Mouse (Mus musculus) ES-Bruce4 (cell line): ENCODE data around the gene Gfra1.

ENCODE experiments used
- CTCF ChIP-seq: IDR thresholded peaks from one replicate; pipeline ENCODE4 v1.8.1; 2011; ENCODE audit warnings: low read depth, low read length
- EP300 ChIP-seq: IDR thresholded peaks from 2 replicates; pipeline ENCODE4 v1.6.1; 2011; ENCODE audit warnings: low read depth, low read length; ENCODE audit not compliant: insufficient read depth

DNA sequence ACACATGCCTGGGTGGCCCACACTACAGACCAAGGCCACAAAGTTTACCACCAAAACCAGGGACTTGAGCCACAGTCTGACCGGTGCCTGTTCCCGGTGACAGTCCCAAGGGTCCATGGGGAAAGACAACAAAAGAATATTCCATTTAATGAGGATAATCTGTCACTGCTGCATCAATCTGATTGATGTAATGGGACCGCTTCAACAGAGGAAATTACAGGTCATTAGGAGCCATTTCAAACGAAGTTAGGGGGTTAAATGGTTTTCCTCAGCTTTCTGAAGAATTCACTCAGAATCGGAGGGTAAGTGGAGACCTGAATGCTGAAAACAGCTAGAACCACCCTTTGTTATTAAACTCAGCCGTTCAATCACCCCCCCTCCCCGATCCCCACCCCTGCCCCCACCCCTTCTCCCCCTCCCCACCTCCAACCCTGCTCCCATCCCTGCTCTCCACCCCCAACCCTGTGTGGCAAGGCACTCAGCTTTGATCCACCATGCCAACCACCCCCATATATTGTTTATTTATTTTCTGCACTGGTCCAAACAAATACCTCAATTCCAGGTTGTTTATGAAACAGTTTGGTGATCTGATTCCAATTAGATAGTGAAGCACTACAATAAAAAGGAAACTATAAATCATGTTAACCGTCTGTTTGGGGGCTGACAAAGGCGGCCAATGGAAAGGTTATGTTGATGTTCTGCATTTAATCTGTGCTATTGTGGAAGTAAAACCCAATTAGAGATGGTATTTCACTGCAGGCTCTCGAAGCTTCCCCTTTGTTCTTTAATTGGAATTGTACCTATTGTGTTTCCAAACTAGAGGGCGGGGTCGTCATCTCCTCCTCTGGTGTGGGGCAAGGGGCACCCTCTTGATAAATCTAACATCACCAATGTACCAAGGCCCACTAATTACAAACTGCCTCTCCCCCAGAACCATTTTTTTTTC, 119.9 kb downstream of the Gfra1 start:
- TF ChIP-seq CTCF (no peak), EP300 (no peak)
